Mouse (Mus musculus): ENCODE results near the gene Tiam2.

Tiam2 gene

DNA sequence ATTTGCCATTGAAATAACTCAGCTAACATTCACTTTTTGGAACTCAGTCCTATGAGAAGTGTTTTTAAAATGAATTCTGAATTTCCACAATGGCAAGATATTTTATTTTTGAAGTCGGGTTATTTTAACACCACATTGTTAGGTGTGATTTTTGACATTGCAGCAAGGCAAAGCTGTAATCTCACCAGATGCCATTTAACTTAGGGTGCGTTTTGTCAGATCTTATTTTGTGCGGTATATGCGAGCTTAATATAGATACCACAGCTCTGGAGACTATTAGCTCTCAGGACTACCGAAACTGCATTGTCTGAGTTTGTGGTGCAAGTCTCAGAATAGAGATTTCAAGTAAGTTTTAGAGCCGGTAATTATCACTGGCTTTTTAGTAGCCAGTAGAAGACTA lies 173.7 kb downstream of the Tiam2 start:
- no peak for DNase-seq

DNA sequence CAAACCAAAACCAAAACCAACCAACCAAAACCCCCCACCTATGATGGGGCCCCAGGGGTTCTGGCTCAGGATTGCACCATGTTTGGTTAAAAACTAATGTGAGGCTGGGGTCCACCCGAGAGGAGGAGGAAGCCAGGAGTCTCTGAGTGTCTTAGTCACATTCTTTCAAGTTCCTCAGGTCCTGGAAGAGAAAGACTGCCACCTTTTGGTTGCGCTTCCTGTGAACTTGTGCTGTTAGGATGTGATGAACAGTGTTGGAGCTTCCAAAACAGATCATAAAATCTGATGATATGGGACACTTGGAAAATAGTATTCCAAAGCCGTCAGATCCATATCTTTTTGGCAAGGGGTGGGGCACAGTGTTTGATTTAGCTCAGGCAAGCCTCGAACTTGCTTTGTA lies 174.6 kb downstream of the Tiam2 start:
- no peak for DNase-seq

DNA sequence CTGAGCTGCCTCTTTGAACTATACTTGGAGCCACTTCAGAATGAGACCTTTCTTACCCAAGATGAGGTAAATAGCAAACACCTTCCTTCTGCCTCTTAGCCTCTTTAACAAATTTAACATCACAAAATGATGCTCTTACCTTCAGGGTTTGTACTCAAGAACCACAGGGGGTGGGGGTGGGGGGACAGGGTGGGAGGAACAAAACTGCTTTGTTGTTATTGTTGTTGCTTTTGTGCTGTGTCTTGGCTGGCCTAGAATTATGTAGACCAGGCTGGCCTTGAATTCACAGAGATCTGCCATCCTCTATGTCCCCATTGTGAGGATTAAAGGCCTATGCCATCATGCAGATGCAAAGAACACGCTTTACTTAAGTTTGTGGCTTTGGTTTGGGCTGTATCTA lies 179.3 kb downstream of the Tiam2 start:
- DNase-seq: no peak

DNA sequence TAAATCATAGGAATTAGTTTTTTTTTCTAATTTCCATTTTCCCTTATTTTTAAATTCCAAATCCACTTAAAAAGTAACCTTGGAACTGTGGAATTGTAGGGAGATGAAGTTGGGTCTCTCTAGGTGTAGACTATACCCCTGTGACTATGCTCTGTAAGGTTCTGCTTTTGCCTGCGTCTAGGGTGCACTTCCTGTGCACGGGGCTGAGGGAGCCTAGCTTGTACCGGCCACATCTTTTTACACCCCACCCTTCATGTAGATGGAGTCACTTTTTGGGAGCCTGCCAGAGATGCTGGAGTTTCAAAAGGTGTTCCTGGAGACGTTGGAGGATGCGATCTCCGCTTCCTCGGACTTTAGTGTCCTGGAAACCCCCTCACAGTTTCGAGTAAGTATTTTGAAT lies 180.1 kb downstream of the Tiam2 start:
- DNase-seq: no peak

DNA sequence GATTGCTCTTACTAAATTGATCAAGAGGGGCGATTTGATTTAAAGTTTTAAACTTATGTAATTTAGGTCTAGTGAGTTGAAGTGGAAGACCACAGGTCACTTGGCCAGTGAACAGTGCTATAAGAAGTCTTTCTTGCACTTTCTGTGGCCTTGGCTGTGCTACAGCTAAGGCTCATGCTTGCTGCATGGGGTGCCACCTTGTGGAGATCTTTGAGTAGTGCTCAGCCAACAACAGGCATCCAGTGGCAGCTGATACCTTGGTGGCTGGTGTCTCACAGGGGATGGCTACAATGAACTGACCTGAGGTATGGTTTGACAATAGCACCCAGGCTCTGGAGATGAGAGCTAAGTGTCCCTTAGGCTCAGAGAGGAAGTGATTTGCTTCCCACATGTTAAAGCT lies 183.5 kb downstream of the Tiam2 start:
- peak; percentile 30 to 35 for DNase-seq

DNA sequence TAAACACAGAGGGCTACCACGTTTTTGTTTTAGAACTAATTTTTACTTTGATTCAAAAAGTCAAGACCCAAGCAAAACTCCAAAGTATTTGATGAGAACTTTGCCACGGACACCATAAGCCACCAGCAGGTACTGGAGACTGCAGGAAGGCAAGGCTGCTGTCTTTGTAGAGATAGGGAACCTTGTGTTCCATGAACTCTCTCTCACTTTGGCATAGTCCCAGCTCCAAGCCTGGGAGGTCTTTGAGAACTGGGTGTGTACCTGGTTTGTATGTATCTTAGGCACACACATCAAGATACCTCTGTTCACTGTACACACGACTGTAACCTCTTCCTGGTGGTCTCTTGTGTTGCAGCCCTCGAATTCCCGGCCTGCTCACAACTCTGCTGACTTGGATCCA lies 187.9 kb downstream of the Tiam2 start:
- no peak for DNase-seq

DNA sequence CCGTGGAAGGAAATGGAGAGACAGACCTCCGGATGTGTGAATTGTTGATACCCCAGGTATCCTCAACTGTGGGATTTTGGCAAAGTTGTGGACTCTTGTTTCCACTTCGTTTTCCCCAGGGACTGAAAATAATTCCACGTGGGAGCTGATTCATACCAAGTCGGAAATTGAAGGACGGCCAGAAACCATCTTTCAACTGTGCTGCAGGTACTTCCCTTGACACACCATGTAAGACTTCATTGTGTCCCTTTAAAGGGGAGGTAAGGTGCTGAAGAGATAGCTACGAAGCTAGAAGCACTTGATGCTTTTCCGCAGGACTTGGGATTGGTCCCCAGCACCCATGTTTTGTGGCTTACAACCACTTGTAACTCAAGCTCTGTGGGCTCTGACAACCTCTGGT lies 189.5 kb downstream of the Tiam2 start:
- no peak for DNase-seq

DNA sequence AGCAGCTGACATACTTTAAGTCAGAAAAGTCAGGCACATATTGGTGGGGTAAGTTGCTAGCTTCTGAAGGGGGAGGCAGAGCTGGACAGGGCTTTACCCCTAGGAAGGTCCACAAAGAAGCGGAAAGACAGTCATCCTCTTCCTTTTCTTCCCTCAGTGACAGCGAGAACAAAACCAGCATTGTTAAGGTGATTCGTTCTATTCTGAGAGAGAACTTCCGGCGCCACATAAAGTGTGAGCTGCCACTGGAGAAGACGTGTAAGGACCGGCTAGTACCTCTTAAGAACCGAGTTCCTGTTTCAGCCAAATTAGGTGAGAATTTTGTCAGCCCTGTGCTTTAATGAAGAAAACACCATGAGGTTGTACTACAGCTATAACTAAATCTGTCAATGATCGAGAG lies 190.0 kb downstream of the Tiam2 start:
- no peak for DNase-seq

DNA sequence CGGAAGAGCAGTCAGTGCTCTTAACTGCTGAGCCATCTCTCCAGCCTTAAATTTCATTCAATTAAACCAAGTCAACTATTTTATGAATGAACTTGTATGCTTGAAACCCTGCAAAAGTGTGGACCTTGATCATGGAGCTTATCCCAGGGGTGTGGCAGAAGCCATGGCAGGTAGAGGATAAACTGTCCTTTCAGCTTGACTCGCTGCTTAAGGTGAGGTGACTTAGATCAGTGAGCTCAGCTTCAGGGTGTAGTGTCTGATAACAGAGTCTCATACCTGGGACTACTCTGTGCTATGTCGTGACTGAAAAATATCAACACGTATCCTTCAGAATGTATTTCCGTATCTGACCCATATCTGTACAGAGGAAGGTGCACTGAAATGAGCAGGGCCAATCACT lies 194.0 kb downstream of the Tiam2 start:
- DNase-seq: no peak

DNA sequence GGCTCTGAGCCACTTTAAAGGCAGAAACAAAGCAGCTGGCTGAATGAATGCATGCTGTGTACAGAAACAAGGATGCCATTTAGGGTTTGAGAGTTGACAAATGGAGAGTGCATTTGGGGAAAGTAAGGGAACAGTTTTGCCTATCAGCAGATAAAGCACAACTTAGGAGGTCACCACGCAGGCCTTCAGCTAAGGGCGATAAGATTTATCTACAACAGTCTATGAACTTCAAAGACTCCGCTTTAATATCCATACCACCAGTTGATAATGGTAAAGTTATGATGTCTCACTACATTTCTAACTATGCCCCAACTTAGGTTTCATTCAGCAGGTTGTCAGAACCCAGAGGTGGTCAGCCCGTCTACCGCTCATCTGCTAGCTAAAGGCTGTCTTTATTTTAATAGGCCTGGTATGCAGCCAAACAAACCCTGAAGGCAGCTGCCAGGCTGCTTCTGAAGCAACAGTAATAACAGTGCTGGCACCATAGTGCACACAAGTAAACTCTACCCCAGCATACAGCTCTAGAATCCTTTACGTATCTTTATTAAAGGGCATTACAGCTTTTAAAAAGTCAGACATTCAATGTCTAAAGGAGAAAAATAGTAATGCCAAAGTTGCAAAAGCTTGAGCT lies 201.6 kb downstream of the Tiam2 start:
- DNase-seq: no peak

DNA sequence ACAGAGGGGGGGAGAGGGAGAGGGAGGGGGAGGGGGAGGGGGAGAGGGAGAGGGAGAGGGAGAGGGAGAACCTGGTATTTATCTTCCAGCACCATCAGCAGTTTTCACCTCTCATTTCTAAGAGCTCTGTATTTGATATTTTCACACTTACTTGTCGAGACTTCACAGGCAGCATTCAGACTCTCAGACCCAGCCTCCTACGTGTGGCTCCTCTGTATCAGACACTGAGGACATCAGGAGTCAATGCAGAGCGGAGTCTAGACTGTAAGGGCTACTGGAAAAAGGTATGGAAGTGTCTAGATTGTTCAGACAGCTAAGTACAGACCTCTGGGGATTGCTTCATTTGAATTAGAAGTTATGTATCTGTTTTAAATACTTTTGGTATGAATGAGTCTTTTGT lies 203.2 kb downstream of the Tiam2 start:
- DNase-seq: no peak

DNA sequence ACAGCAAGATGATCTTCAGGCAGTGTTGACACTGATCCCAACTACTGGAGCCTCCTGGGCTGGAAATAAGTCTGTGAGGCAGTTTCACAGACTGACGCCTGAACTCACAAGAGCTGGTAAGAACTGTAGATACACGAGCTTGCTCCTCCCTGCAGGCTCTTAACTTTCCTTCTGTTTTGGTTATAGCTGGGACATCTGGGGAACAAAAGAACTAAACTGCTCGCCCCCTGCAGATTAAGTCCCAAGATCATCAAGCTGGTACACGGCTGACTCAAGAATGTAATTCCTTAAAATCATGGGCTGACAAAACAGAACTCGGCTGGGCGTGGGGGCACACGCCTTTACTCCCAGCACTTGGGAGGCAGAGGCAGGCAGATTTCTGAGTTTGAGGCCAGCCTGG lies 204.2 kb downstream of the Tiam2 start:
- no peak for DNase-seq

DNA sequence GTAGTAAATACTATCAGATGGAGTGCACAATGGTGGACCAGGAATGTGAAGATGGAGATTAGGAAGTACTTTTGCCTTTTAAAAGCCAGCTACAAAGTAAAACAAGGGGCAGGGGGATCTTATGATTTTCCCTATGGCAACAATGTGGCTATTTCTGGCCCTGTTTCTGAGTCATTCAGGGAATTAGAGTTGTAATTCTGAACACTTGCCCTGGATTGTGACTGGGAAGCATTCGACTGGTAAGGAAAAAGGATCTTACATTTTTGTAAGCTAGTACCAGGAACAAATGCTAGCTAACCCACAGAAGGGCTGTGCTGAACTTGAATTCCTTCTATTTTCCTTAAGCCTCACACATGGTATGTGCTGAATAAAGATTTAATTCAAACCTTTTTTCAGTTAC lies 205.3 kb downstream of the Tiam2 start:
- no peak for DNase-seq

DNA sequence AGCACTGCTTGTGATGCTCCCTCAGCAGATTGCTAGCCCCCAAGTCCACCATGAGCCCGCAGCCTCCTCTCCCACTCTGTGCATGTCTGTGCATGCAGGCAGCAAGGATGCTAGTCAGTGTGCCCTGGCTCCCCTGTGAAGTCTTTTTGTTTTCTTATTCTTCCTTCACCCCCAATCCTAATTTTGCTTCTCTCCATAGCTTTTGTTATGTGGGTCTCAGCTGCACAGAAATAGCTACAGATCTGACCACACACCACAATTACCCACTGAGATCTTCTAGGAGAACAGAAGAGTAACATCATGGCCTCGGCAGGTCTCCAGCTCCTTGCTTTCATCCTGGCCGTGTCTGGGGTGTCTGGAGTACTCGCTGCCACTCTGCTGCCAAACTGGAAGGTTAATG lies 205.9 kb downstream of the Tiam2 start, which contains the start of gene Cldn20:
Gene Cldn20, plus strand, starts transcription at position 301 of the 400 bp plus-strand sequence.
- DNase-seq: no peak

DNA sequence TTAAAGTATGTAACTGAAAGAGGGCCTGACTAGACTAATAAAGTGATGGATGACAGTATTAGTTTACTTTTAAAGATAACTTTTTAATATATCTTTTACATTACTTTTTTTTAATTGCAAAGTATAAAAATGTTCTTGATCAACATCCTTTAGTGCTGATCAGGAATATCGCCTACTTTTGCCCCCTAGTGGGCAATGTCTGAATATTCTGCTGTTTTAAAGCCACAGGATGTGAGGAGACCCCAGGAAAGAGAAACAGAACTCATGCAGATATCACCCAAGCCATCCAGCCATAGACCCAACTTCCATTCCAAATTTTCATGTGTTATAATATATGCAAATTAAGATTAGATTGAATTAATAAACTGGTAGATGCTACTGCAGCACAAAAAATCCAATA lies 207.1 kb downstream of the Tiam2 start:
- DNase-seq: no peak

DNA sequence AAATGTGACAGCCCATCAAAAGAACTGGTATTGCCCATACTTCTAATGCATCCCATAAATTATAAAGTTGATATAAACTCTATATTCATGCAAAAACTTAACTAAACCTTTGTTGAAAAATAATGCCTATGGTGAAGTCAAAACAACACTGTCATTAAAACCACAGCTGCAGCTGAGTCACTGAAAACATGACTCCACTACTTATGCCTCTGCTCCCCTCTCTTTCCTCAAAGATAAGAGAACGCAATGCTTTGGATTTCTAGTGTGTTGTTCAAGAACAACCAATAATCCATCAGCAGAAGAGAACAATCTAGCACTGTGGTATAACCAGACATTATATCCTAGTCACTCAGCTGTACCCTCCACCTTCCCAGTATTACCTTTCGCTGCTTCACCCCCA lies 213.9 kb downstream of the Tiam2 start:
- DNase-seq: no peak

DNA sequence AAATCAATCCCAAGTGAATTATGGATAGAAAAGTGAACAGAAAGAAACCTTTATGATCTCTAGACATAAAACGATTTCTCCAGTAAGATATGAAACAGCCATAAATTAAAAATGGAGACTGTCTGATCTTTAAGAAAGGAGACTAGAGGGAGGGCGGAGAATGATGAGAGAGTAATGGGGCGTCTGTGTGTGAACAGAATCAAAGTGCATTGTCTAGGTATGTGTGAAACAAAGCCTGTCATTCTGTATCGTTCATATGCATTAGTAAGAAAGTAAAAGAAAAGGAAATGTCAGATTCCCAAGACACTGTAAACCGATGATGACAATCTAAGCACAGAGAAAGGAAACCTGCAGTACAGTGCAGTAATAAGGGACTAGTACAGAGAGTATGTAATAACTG lies 214.7 kb downstream of the Tiam2 start:
- no peak for DNase-seq

DNA sequence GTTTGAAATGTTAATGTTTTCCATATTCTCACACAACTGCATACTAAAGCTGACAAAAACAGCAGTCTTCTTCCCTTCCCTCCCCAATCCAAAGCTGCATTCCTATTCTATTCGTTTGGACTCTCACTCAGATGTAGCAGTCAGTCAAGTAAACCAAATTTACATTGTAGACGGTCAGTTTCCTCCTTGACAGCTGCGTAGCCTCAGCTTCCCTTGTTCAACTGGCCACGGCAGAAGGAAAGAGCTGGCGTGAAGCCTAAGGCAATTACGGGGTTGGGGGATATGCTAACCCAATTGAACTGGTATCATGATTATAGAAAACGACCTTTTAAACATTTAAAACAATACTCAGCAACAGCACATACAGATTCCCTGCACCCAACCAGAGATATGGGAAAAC lies 221.4 kb downstream of the Tiam2 start:
- DNase-seq: no peak

DNA sequence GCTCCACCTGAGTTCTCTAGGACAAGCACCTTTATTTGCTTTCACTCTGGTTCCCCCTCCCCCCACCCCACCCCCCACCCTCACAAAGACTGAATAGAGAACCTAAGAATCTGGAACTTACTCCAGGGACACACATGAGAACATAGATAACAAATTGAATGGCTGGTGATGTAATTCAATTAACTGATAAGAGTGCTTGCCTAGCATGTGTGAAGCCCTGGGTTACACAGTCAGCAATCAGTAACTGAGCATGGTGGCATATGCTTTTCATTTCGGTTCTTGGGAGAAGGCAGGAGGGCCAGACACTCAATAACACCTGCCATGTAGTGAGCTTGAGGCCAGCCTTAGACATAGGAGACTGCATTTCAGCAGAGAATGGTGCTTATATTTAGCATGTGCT lies 229.9 kb downstream of the Tiam2 start:
- no peak for DNase-seq

DNA sequence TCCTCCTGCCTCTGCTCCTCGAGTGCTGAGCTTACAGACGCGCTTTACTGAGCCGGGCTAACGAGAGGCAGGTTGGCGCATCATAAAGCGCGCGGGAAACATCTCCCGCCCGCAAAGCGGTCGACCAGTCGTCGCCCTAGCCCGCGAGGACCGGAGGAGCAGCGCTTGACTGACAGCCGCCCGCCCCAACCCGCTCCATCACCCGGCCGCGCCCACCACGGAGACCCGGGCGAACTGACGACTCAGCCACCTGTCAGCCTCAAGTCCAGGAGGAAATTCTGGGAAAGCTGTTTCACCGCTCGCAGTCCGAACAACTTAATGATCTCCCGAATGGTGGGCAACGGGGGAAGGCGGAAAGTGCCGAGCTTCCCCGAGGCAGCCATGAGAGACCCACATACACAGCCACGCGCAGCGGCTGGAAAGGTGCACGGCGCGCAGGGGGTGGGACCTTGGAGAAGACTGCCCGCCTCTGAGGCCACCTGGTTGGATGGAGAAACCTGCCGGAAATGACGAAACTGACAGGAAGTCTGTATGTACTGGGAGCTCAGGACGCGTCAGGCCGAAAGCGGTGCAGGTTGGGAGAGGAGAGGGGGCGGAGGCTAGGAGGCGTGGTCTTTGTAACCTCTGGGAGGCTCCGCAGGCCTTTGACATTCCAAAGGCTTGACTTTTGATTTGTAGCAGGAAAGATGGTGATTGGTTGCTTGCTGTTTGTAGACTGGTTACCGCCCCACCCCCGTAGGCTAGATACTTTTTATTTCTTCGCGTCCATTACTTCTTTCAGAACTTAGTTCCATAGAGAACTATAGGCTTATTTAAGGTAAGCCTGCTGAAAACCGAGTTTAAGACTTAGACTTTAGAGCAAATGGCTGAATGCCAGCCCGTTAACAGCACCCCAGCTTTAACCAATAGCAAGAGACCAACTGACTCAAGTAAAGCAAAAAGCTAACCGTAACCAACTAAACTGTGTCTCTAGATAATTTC lies 231.2 kb downstream of the Tiam2 start, which contains the start of gene Tfb1m:
Gene Tfb1m, minus strand, starts transcription at position 451 of the 981 bp plus-strand sequence.
- DNase-seq: peak; percentile 96 to 97

DNA sequence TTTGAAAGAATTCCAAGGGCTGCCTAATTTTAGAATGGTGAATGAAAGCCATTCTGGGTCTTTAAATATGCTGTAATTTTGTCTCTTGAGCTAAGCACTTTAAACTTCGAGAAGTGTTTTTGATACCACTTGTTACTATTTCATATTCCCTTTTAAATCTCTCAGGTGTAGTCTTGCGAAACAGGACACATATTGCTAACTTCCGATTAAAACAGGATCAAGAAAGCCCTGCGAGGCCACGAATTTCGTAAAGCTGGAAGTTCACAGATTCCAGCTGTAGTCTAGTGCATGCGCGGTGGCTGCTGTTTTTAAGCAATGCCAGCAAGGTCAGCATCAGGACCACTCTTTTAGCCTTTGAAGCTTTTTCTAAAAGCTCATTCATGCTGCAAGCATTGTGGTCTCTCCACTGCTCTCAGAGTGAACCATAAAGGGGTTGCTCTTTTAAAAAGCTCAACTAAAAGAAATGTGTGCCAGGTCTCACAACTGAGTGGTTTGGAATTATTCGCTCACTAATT lies 232.0 kb downstream of the Tiam2 start:
- DNase-seq: no peak

DNA sequence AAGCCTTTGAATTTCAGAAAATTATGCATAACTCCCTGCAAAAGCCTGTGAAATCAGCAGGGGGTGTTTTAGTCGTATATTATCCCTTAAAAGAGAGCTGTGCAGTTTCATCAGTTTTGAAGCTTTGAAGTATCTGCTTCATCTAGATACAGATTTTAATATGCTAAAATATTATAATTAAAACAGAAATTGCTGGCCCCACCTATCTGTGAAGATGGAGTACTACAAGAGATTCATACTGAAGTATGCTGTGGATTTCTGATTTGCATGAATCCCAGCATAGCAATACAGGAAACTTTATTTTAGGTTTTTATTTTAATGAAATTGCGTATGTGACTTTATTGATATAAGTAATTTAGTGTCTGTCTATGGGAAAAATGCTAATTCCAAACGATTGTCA lies 234.2 kb downstream of the Tiam2 start:
- DNase-seq: no peak

DNA sequence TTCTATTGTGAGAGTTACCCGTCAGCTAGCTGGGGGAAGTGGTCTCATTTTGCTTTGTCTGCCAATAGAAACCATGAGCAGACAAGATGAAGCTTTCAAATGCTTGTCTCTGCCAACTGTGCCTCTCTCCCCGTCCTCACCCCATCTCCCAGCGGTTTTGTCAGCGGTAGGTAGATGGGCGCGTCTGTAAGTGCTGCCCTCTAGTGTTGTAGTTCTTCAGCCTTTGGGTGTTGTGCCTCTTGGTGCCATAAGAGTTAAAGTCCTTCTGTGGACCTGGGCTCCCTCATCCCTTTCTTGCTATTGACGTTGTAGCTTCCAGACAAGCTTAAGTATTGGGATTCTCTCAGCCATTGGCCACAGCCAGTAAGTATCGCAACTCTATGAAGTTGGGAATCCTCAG lies 236.0 kb downstream of the Tiam2 start:
- DNase-seq: peak; percentile 11 to 14

DNA sequence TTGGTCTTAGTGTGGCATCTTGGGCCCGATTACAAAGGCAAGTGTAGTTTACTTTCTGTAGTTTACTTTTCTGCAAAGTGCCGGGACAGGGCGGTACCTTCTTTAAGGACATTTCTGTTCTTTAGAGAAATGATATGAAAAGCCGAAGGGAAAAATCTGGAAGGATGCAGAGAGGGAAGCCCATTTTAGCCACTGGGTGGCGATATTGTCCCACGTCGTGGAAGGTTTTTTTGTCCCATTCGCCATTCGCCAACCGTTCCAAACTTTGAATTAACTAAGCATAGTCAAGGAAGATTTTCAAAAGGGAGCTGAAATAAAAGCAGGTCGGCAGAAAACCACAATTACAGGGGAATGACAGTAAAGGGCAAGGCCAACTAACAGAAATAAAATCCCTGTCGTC lies 244.5 kb downstream of the Tiam2 start:
- peak; percentile 19 to 31 for DNase-seq
